Mouse (Mus musculus): ENCODE results near the gene Adss. TPM values are rescaled to one million over a fixed set of nuclear protein-coding genes. Genes with fewer than 3 reads are reported as not detected.
"Not testable (repeated sequence)": the region's sequence is repeated elsewhere in the genome, so short reads cannot be mapped to it uniquely, and the experiment has no call there.

The Adss gene
- 51.7 and 52.8 TPM in 2 replicates for polyA plus RNA-seq (2015; fragmentation: Nextera tagmentation; extraction: Ambion mirVana)

- Histone ChIP-seq H3K4me3 (replicated peaks) (peak within 1 kb of the TSS; percentile 97), H3K9me3 (no peaks in the 10 kb centered on the region), H3K36me3 (no peaks in the 10 kb centered on the region), H3K27ac (peak within 1 kb of the TSS; percentile 98), H3K9ac (peak within 1 kb of the TSS; percentile 90), H3K27me3 (replicated peaks) (no peaks in the 10 kb centered on the region), H3K4me1 (0 out of 2 replicates have a peak, but pooled peaks cover 10% of the 10 kb centered on the region), H3K4me2 (peak within 1 kb of the TSS; percentile 63)
- peak; percentile 100 for ATAC-seq (ENCODE audit: insufficient read depth, low FRiP score, low read depth)
- under 1% methylated on average over 57 of the region's 64 CpGs for WGBS
These were observed at the start of gene Adss for GRCm38 (mm10) chr1:177796193-177796939. TSS of gene Adss (minus strand) at chr1:177796511.

- not testable (repeated sequence) for ATAC-seq (ENCODE audit: insufficient read depth, low FRiP score, low read depth); H3K4me3 ChIP-seq (replicated peaks); H3K27me3 ChIP-seq (replicated peaks); H3K36me3 ChIP-seq; H3K4me1 ChIP-seq; H3K9me3 ChIP-seq; H3K9ac ChIP-seq; H3K4me2 ChIP-seq; H3K27ac ChIP-seq
- WGBS, result 49% methylated on average over 3 of the region's 3 CpGs
These were observed 49.5 kb upstream of the Adss start for GRCm38 (mm10) chr1:177845812-177846211.

- H3K36me3 ChIP-seq; ATAC-seq (ENCODE audit: insufficient read depth, low FRiP score, low read depth); H3K27me3 ChIP-seq (replicated peaks); H3K9me3 ChIP-seq; H3K27ac ChIP-seq; H3K4me1 ChIP-seq; H3K9ac ChIP-seq; H3K4me2 ChIP-seq; H3K4me3 ChIP-seq (replicated peaks): not testable (repeated sequence)
- 66% methylated on average over 4 of the region's 4 CpGs for WGBS
These were observed 31.5 kb upstream of the Adss start for GRCm38 (mm10) chr1:177827776-177828175.

GRCm38 (mm10) chr1:177806772-177807171, 10.5 kb upstream of the Adss start:
- not testable (repeated sequence) for H3K36me3 ChIP-seq; H3K4me2 ChIP-seq; H3K4me3 ChIP-seq (replicated peaks); H3K27me3 ChIP-seq (replicated peaks); H3K9ac ChIP-seq; ATAC-seq (ENCODE audit: insufficient read depth, low FRiP score, low read depth); H3K4me1 ChIP-seq; H3K9me3 ChIP-seq; H3K27ac ChIP-seq
- 27% methylated on average over 1 of the region's 1 CpGs for WGBS

DNA sequence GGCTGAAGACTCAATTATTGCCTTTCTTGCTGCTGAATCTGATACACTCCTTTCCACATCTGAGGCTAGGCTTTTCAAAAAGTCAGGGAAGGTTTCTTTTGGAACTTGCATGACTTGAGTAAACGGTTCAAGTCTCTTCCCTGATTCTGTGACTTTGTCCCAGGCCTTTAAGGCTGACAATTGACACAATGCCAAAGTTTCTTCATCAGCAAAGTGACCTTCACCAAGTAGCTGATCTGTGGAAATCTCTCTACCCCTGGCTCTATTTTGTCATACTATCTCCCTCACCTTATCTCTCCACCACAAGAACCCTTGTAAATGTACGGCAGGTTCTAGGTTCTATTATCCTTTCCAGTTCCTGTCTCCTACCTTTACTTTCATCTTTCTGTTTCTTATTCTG, 7.2 kb upstream of the Adss start:
- H3K9ac ChIP-seq, result no peak overlapping the region
- H3K4me3 ChIP-seq (replicated peaks), result no peak overlapping the region
- no peak overlapping the region for H3K4me2 ChIP-seq
- no peaks in the 10 kb centered on the region for H3K36me3 ChIP-seq
- no peak for ATAC-seq (ENCODE audit: insufficient read depth, low FRiP score, low read depth)
- no peaks in the 10 kb centered on the region for H3K27me3 ChIP-seq (replicated peaks)
- no peak overlapping the region for H3K27ac ChIP-seq
- H3K9me3 ChIP-seq, result no peaks in the 10 kb centered on the region
- 77% methylated on average over 2 of the region's 2 CpGs for WGBS
- H3K4me1 ChIP-seq, result no peaks in the 10 kb centered on the region

DNA sequence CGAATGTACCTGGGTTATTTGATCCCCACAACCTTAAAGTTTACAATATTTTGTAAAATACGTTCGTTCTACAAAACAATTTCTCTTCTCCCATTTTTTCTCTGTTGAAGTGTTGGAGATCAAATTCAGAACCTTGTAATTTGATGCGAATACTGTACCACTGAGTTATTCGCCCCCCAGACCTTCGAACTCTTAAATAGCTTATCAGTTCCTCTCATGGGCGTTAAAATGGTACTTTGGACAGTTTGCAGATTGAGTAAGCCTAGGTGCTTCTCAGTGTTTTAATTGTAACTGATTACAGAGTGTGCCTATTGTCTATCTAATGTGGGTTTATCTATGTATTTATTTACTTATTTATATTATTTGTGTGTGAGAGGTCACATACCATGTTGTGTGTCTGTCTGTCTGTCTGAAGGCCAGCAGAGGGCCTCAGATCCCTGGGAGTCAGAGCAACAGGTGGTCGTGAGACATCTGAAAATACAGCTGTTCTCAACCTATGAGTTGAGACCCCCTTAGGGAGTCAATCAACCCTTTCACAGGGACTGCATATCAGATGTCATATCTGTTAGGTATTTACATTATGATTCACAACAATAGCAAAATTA, 942 bp upstream of the Adss start:
- no peaks in the 10 kb centered on the region for H3K27me3 ChIP-seq (replicated peaks)
- H3K4me2 ChIP-seq, result peak overlapping the region; percentile 39; the same call in 1 of the 2 replicates
- no peaks in the 10 kb centered on the region for H3K36me3 ChIP-seq
- WGBS, result 63% methylated on average over 8 of the region's 8 CpGs
- no peak overlapping the region for H3K27ac ChIP-seq
- H3K9me3 ChIP-seq, result no peaks in the 10 kb centered on the region
- H3K9ac ChIP-seq, result no peak overlapping the region
- 0 out of 2 replicates have a peak, but pooled peaks cover 10% of the 10 kb centered on the region for H3K4me1 ChIP-seq
- H3K4me3 ChIP-seq (replicated peaks), result no peak overlapping the region; the same call in 1 of the 2 replicates
- no peak for ATAC-seq (ENCODE audit: insufficient read depth, low FRiP score, low read depth)

- under 1% methylated on average over 41 of the region's 41 CpGs for WGBS
- ATAC-seq (ENCODE audit: insufficient read depth, low FRiP score, low read depth), result peak; percentile 4; the same call in 1 of the 2 replicates
- H3K27ac ChIP-seq, result peak overlapping the region; percentile 98
These were observed 704 bp downstream of the Adss start for GRCm38 (mm10) chr1:177795421-177796192.

DNA sequence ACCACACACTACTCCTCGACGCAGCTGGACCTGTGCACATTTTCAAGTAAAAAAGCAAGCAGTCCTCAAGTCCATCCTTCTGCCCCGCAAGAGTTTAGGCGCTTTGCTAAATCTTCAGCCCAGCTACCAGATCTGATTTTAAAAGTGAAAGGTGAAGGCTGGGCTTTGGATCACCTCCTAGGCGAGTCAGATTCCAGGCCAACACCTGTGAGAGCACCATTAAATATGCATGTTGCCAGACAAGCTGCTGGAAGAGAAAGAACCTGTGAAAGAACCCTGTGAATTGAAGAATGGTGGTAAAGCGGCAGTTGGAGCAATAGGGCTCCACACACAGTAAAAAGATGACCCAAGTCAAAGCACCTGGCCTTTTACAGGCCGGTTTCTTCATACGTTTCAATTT, 1.4 kb downstream of the Adss start:
- no peak for ATAC-seq (ENCODE audit: insufficient read depth, low FRiP score, low read depth)
- H3K27me3 ChIP-seq (replicated peaks), result no peaks in the 10 kb centered on the region
- H3K4me1 ChIP-seq, result 0 out of 2 replicates have a peak, but pooled peaks cover 10% of the 10 kb centered on the region
- WGBS, result 6% methylated on average over 8 of the region's 8 CpGs
- peak overlapping the region; percentile 63 for H3K4me2 ChIP-seq
- H3K9ac ChIP-seq, result peak overlapping the region; percentile 8; the same call in 1 of the 2 replicates
- H3K36me3 ChIP-seq, result no peaks in the 10 kb centered on the region
- H3K27ac ChIP-seq, result 0 out of 2 replicates have a peak overlapping the region, but pooled peaks have one; percentile 41
- no peaks in the 10 kb centered on the region for H3K9me3 ChIP-seq
- peak overlapping the region; percentile 97 for H3K4me3 ChIP-seq (replicated peaks)

More at GRCm38 (mm10) chr1:177795421-177796192, 704 bp downstream of the Adss start:
- 0 out of 2 replicates have a peak, but pooled peaks cover 10% of the 10 kb centered on the region for H3K4me1 ChIP-seq
- H3K27me3 ChIP-seq (replicated peaks), result no peaks in the 10 kb centered on the region
- no peaks in the 10 kb centered on the region for H3K9me3 ChIP-seq
- H3K4me3 ChIP-seq (replicated peaks), result peak overlapping the region; percentile 97
- no peaks in the 10 kb centered on the region for H3K36me3 ChIP-seq
- H3K4me2 ChIP-seq, result peak overlapping the region; percentile 63
- H3K9ac ChIP-seq, result peak overlapping the region; percentile 90

- 80% methylated on average over 3 of the region's 3 CpGs for WGBS
- H3K36me3 ChIP-seq, result no peaks in the 10 kb centered on the region
- no peaks in the 10 kb centered on the region for H3K27me3 ChIP-seq (replicated peaks)
- no peak overlapping the region for H3K4me2 ChIP-seq
- H3K27ac ChIP-seq, result no peak overlapping the region
- no peak for ATAC-seq (ENCODE audit: insufficient read depth, low FRiP score, low read depth)
- H3K9ac ChIP-seq, result no peak overlapping the region
- H3K9me3 ChIP-seq, result no peaks in the 10 kb centered on the region
- H3K4me1 ChIP-seq, result 0 out of 2 replicates have a peak, but pooled peaks cover 10% of the 10 kb centered on the region
- H3K4me3 ChIP-seq (replicated peaks), result no peak overlapping the region
These were observed 3.5 kb downstream of the Adss start for GRCm38 (mm10) chr1:177792835-177793234.

- ATAC-seq (ENCODE audit: insufficient read depth, low FRiP score, low read depth), result 0 out of 2 replicates have a peak, but pooled peaks have one; percentile 31
- Histone ChIP-seq H3K4me2 (no peak overlapping the region), H3K27ac (no peak overlapping the region), H3K9me3 (no peaks in the 10 kb centered on the region), H3K9ac (no peak overlapping the region), H3K4me1 (no peaks in the 10 kb centered on the region), H3K4me3 (replicated peaks) (no peak overlapping the region), H3K36me3 (peaks cover 10% of the 10 kb centered on the region; the same call in 1 of the 2 replicates), H3K27me3 (replicated peaks) (no peaks in the 10 kb centered on the region)
- WGBS, result 51% methylated on average over 2 of the region's 2 CpGs
These were observed 18.9 kb downstream of the Adss start for GRCm38 (mm10) chr1:177777397-177777796.

- no peak overlapping the region for H3K4me2 ChIP-seq
- H3K4me3 ChIP-seq (replicated peaks), result no peak overlapping the region
- no peak overlapping the region for H3K27ac ChIP-seq
- no peaks in the 10 kb centered on the region for H3K27me3 ChIP-seq (replicated peaks)
- no peak overlapping the region for H3K9ac ChIP-seq
- H3K9me3 ChIP-seq, result no peaks in the 10 kb centered on the region
- no peaks in the 10 kb centered on the region for H3K4me1 ChIP-seq
- no peak for ATAC-seq (ENCODE audit: insufficient read depth, low FRiP score, low read depth)
- peaks cover 20% of the 10 kb centered on the region for H3K36me3 ChIP-seq
These were observed 27.4 kb downstream of the Adss start for GRCm38 (mm10) chr1:177768931-177769330.

Measured in stomach, embryonic 15.5 days (tissue).